ENCODE assay signal across 8 mouse cellular contexts in the genomic region with DNA sequence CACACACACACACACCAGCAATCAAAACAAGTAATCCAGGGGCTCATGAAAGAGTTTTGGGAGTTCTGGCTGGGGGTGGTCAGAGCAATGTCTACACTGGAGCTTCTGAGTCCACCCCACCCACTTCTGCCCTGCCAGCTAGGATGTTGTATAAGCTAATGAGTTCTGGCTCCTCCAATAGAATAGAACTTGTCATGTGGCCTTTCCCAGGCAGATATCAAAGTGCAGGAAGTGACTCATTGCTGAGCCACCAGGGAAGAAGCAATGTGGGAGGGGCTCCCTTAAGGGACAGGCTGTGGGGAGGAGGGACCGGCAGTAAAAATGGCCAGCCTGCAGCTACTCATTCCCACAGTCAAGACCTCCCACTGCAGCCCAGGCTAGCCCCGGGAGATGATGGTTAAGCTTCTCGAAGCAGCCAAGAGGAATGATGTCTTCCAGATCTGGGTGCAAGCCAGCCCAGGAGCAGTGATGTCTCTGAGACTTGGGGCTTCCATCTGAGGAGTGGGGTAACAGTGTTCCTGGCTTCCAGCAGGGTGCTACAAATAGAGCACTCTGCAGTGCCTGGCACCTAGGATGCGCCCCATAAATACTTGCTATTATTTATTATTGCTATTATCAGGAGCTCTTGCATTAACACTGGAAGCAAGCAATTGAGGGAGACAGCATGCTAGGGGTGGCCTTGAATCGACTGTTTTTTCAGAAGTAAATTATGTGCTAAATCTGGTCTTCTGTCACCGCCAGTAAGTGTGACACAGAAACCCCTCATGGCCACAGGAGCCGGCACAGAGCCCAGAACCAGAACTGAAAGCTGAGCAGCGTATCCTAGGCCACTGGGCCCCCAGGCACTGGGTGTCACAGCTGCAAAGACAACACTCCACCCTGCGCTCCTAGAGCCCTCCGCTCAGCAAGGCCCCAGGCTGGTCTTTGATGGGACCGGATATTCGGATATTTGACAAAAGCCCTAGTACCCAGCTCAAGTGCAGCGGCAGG.
DNase-seq lines count a peak whose midpoint lies in the region; ATAC-seq lines count a peak whose summit lies in the region.

No protein-coding gene starts in this region.

- H3K4me1 ChIP-seq in embryonic facial prominence, embryonic 11.5 days (ENCODE audit: control insufficient read depth, insufficient read depth, low read length) = no peaks in the 10 kb centered on the region; the same call in 1 of the 2 replicates

- H3K36me3 ChIP-seq in embryonic facial prominence, embryonic 11.5 days (replicated peaks; ENCODE audit: control insufficient read depth, insufficient read depth, low read depth, low read length) = no peaks in the 10 kb centered on the region

- no peak overlapping the region for H3K9ac ChIP-seq in embryonic facial prominence, embryonic 11.5 days (replicated peaks; ENCODE audit: low read length)

- no peaks in the 10 kb centered on the region for H3K9me3 ChIP-seq in embryonic facial prominence, embryonic 11.5 days (replicated peaks; ENCODE audit: control insufficient read depth, low read length)

- 50% methylated on average over 13 of the region's 13 CpGs for WGBS in embryonic facial prominence, embryonic 11.5 days

- H3K27ac ChIP-seq in embryonic facial prominence, embryonic 11.5 days (replicated peaks; ENCODE audit: low read depth, low read length) = no peak overlapping the region

- H3K4me3 ChIP-seq in embryonic facial prominence, embryonic 11.5 days (ENCODE audit: low read depth, low read length) = no peak overlapping the region

- no peaks in the 10 kb centered on the region for H3K27me3 ChIP-seq in embryonic facial prominence, embryonic 11.5 days (ENCODE audit: control insufficient read depth, insufficient read depth, low read length)

- no peak for ATAC-seq in CD4-positive, CD25-positive, alpha-beta regulatory T cell, adult 4 months
- ATAC-seq in embryonic facial prominence, embryonic 11.5 days (replicated peaks; ENCODE audit: insufficient number of reproducible peaks, low FRiP score, low TSS enrichment, low read depth) = no peak; the same call in 1 of the 2 replicates

- intact Hi-C loops in heart, postnatal 36 days (cut with DNase I) = no loop called here
- intact Hi-C loops in left cerebral cortex, postnatal 25 days (cut with DNase I) = no loop called here

- no peak overlapping the region for H3K4me2 ChIP-seq in embryonic facial prominence, embryonic 11.5 days (ENCODE audit: low read depth, low read length)

- DNase-seq in CD4-positive, CD25-positive, alpha-beta regulatory T cell, adult 2 months (ENCODE audit: low read depth, low spot score) = peak; percentile 4
- peak; percentile 97 for DNase-seq in 416B (ENCODE audit: low read depth)
- peak; percentile 36 for DNase-seq in embryonic facial prominence, embryonic 11.5 days (ENCODE audit: low spot score)
- peak; percentile 28 to 44 for DNase-seq in heart, postnatal 36 days
- peak; percentile 36 to 78 for DNase-seq in left cerebral cortex, postnatal 25 days (ENCODE audit: low spot score in 2 of 2)
- peak; percentile 25 to 52 for DNase-seq in monocyte, adult 2 months (ENCODE audit: low read depth in 1 of 2, low spot score in 2 of 2)
- DNase-seq in natural killer cell, adult 2 months (ENCODE audit: low spot score in 2 of 2) = no peak

Comparison
In these comparisons a context has a peak if more than half of its experiments do, and no peak if none do; other contexts are left out.
1. DNase-seq: peak in CD4-positive, CD25-positive, alpha-beta regulatory T cell, adult 2 months (single experiment), 416B (single experiment), embryonic facial prominence, embryonic 11.5 days (single experiment), heart, postnatal 36 days (2 of 2), left cerebral cortex, postnatal 25 days (2 of 2) and monocyte, adult 2 months (2 of 2); none in natural killer cell, adult 2 months (0 of 2).